Mouse (Mus musculus): ENCODE measurements around the gene Rnase13. TPM values are rescaled to one million over a fixed set of nuclear protein-coding genes. Genes with fewer than 3 reads are reported as not detected.
A peak's percentile ranks its signal among the peaks of the same experiment; 100 is the strongest.

Rnase13 gene
- polyA plus RNA-seq, 1 experiment from 2014 or later, result not detected

- H3K4me1 ChIP-seq (replicated peaks; ENCODE audit: control insufficient read depth, insufficient read depth, low read length), result peaks cover 19% of the 10 kb centered on the region; the same call in 1 of the 2 replicates
- H3K9ac ChIP-seq (ENCODE audit: low read length), result no peak overlapping the region
- DNase-seq (ENCODE audit: low spot score) (no peak), ATAC-seq (replicated peaks; ENCODE audit: low FRiP score, low TSS enrichment, low read depth) (no peak)
- H3K4me3 ChIP-seq (ENCODE audit: low read depth, low read length), result no peak overlapping the region
- no peak overlapping the region for H3K27ac ChIP-seq (ENCODE audit: low read depth)
- WGBS, result 87% methylated on average over 4 of the region's 4 CpGs
- no peaks in the 10 kb centered on the region for H3K27me3 ChIP-seq (replicated peaks; ENCODE audit: control insufficient read depth, insufficient read depth, low read length)
- no peak overlapping the region for H3K4me2 ChIP-seq (ENCODE audit: low read length)
- no peaks in the 10 kb centered on the region for H3K36me3 ChIP-seq (ENCODE audit: control insufficient read depth, insufficient read depth, low read length)
- no peaks in the 10 kb centered on the region for H3K9me3 ChIP-seq (ENCODE audit: control insufficient read depth, low read length)
Observed at GRCm38 (mm10) chr14:51918966-51919365, 3.6 kb downstream of the Rnase13 start.

- DNase-seq (ENCODE audit: low spot score), result no peak
- Histone ChIP-seq H3K4me2 (ENCODE audit: low read length) (no peak within 1 kb of the TSS), H3K36me3 (ENCODE audit: control insufficient read depth, insufficient read depth, low read length) (no peaks in the 10 kb centered on the region), H3K4me3 (ENCODE audit: low read depth, low read length) (no peak within 1 kb of the TSS), H3K9ac (ENCODE audit: low read length) (no peak within 1 kb of the TSS), H3K27ac (ENCODE audit: low read depth) (no peak within 1 kb of the TSS), H3K4me1 (replicated peaks; ENCODE audit: control insufficient read depth, insufficient read depth, low read length) (peaks cover 19% of the 10 kb centered on the region; the same call in 1 of the 2 replicates), H3K27me3 (replicated peaks; ENCODE audit: control insufficient read depth, insufficient read depth, low read length) (no peaks in the 10 kb centered on the region), H3K9me3 (ENCODE audit: control insufficient read depth, low read length) (no peaks in the 10 kb centered on the region)
- WGBS, result 85% methylated on average over 4 of the region's 4 CpGs
- ATAC-seq (replicated peaks; ENCODE audit: low FRiP score, low TSS enrichment, low read depth), result no peak
Observed at GRCm38 (mm10) chr14:51918125-51918524, 4.4 kb downstream of the Rnase13 start, which contains the start of gene Tppp2. Tppp2 (plus strand) TSS chr14:51918425.

GRCm38 (mm10) chr14:51916539-51916938 lies 6.0 kb downstream of the Rnase13 start:
- H3K4me1 ChIP-seq (replicated peaks; ENCODE audit: control insufficient read depth, insufficient read depth, low read length), result peaks cover 15% of the 10 kb centered on the region; the same call in 1 of the 2 replicates
- H3K9me3 ChIP-seq (ENCODE audit: control insufficient read depth, low read length), result no peaks in the 10 kb centered on the region
- no peak overlapping the region for H3K4me3 ChIP-seq (ENCODE audit: low read depth, low read length)
- H3K27ac ChIP-seq (ENCODE audit: low read depth), result no peak overlapping the region
- no peaks in the 10 kb centered on the region for H3K36me3 ChIP-seq (ENCODE audit: control insufficient read depth, insufficient read depth, low read length)
- no peak overlapping the region for H3K9ac ChIP-seq (ENCODE audit: low read length)
- ATAC-seq (replicated peaks; ENCODE audit: low FRiP score, low TSS enrichment, low read depth) (no peak), DNase-seq (ENCODE audit: low spot score) (no peak)
- H3K4me2 ChIP-seq (ENCODE audit: low read length), result no peak overlapping the region
- no peaks in the 10 kb centered on the region for H3K27me3 ChIP-seq (replicated peaks; ENCODE audit: control insufficient read depth, insufficient read depth, low read length)
- WGBS, result 87% methylated on average over 4 of the region's 4 CpGs

- no peak overlapping the region for H3K4me2 ChIP-seq (ENCODE audit: low read length)
- H3K27ac ChIP-seq (ENCODE audit: low read depth), result no peak overlapping the region
- H3K9me3 ChIP-seq (ENCODE audit: control insufficient read depth, low read length), result no peaks in the 10 kb centered on the region
- H3K9ac ChIP-seq (ENCODE audit: low read length), result no peak overlapping the region
- 0 out of 2 replicates have a peak, but pooled peaks cover 2% of the 10 kb centered on the region for H3K36me3 ChIP-seq (ENCODE audit: control insufficient read depth, insufficient read depth, low read length)
- ATAC-seq (replicated peaks; ENCODE audit: low FRiP score, low TSS enrichment, low read depth), result no peak
- no peaks in the 10 kb centered on the region for H3K27me3 ChIP-seq (replicated peaks; ENCODE audit: control insufficient read depth, insufficient read depth, low read length)
- 17% methylated on average over 3 of the region's 3 CpGs for WGBS
- no peak for DNase-seq (ENCODE audit: low spot score)
- no peak overlapping the region for H3K4me3 ChIP-seq (ENCODE audit: low read depth, low read length)
- H3K4me1 ChIP-seq (replicated peaks; ENCODE audit: control insufficient read depth, insufficient read depth, low read length), result peaks cover 14% of the 10 kb centered on the region; the same call in 1 of the 2 replicates
Observed at GRCm38 (mm10) chr14:51915030-51915429, 7.5 kb downstream of the Rnase13 start.

- Histone ChIP-seq H3K27ac (ENCODE audit: low read depth) (0 out of 2 replicates have a peak within 1 kb of the TSS, but pooled peaks have one; percentile 22), H3K27me3 (replicated peaks; ENCODE audit: control insufficient read depth, insufficient read depth, low read length) (no peaks in the 10 kb centered on the region), H3K9ac (ENCODE audit: low read length) (peak within 1 kb of the TSS; percentile 60), H3K36me3 (ENCODE audit: control insufficient read depth, insufficient read depth, low read length) (0 out of 2 replicates have a peak, but pooled peaks cover 7% of the 10 kb centered on the region), H3K4me2 (ENCODE audit: low read length) (peak within 1 kb of the TSS; percentile 100), H3K4me3 (ENCODE audit: low read depth, low read length) (peak within 1 kb of the TSS; percentile 63), H3K9me3 (ENCODE audit: control insufficient read depth, low read length) (no peaks in the 10 kb centered on the region), H3K4me1 (replicated peaks; ENCODE audit: control insufficient read depth, insufficient read depth, low read length) (peaks cover 14% of the 10 kb centered on the region; the same call in 1 of the 2 replicates)
- peak; percentile 41 for ATAC-seq (replicated peaks; ENCODE audit: low FRiP score, low TSS enrichment, low read depth)
- peak; percentile 67 for DNase-seq (ENCODE audit: low spot score)
- WGBS, result 7% methylated on average over 22 of the region's 23 CpGs
Observed at GRCm38 (mm10) chr14:51913960-51914762, 8.4 kb downstream of the Rnase13 start, which contains the start of gene Ndrg2. Ndrg2 (minus strand) TSS chr14:51914158.

GRCm38 (mm10) chr14:51913062-51913959 lies 9.3 kb downstream of the Rnase13 start:
- ATAC-seq (replicated peaks; ENCODE audit: low FRiP score, low TSS enrichment, low read depth) (peak; percentile 91), DNase-seq (ENCODE audit: low spot score) (peak; percentile 81)
- Histone ChIP-seq H3K9ac (ENCODE audit: low read length) (peak overlapping the region; percentile 60), H3K9me3 (ENCODE audit: control insufficient read depth, low read length) (no peaks in the 10 kb centered on the region), H3K27me3 (replicated peaks; ENCODE audit: control insufficient read depth, insufficient read depth, low read length) (no peaks in the 10 kb centered on the region), H3K27ac (ENCODE audit: low read depth) (0 out of 2 replicates have a peak overlapping the region, but pooled peaks have one; percentile 22), H3K36me3 (ENCODE audit: control insufficient read depth, insufficient read depth, low read length) (0 out of 2 replicates have a peak, but pooled peaks cover 7% of the 10 kb centered on the region), H3K4me2 (ENCODE audit: low read length) (peak overlapping the region; percentile 100), H3K4me1 (replicated peaks; ENCODE audit: control insufficient read depth, insufficient read depth, low read length) (peaks cover 14% of the 10 kb centered on the region; the same call in 1 of the 2 replicates), H3K4me3 (ENCODE audit: low read depth, low read length) (peak overlapping the region; percentile 63)
- WGBS, result 2% methylated on average over 57 of the region's 58 CpGs

GRCm38 (mm10) chr14:51912391-51913061 lies 10.0 kb downstream of the Rnase13 start:
- H3K9me3 ChIP-seq (ENCODE audit: control insufficient read depth, low read length), result no peaks in the 10 kb centered on the region
- H3K4me3 ChIP-seq (ENCODE audit: low read depth, low read length), result peak overlapping the region; percentile 63
- H3K27me3 ChIP-seq (replicated peaks; ENCODE audit: control insufficient read depth, insufficient read depth, low read length), result no peaks in the 10 kb centered on the region
- peak overlapping the region; percentile 60 for H3K9ac ChIP-seq (ENCODE audit: low read length)
- H3K36me3 ChIP-seq (ENCODE audit: control insufficient read depth, insufficient read depth, low read length), result 0 out of 2 replicates have a peak, but pooled peaks cover 7% of the 10 kb centered on the region
- DNase-seq (ENCODE audit: low spot score) (no peak), ATAC-seq (replicated peaks; ENCODE audit: low FRiP score, low TSS enrichment, low read depth) (peak; percentile 22)
- H3K4me1 ChIP-seq (replicated peaks; ENCODE audit: control insufficient read depth, insufficient read depth, low read length), result peaks cover 14% of the 10 kb centered on the region; the same call in 1 of the 2 replicates
- 16% methylated on average over 14 of the region's 14 CpGs for WGBS
- no peak overlapping the region for H3K27ac ChIP-seq (ENCODE audit: low read depth)
- H3K4me2 ChIP-seq (ENCODE audit: low read length), result peak overlapping the region; percentile 100

- Histone ChIP-seq H3K4me3 (ENCODE audit: low read depth, low read length) (no peak overlapping the region), H3K4me2 (ENCODE audit: low read length) (no peak overlapping the region), H3K27ac (ENCODE audit: low read depth) (no peak overlapping the region), H3K9me3 (ENCODE audit: control insufficient read depth, low read length) (no peaks in the 10 kb centered on the region), H3K9ac (ENCODE audit: low read length) (no peak overlapping the region), H3K27me3 (replicated peaks; ENCODE audit: control insufficient read depth, insufficient read depth, low read length) (no peaks in the 10 kb centered on the region), H3K36me3 (ENCODE audit: control insufficient read depth, insufficient read depth, low read length) (0 out of 2 replicates have a peak, but pooled peaks cover 7% of the 10 kb centered on the region), H3K4me1 (replicated peaks; ENCODE audit: control insufficient read depth, insufficient read depth, low read length) (peaks cover 14% of the 10 kb centered on the region; the same call in 1 of the 2 replicates)
- 85% methylated on average over 10 of the region's 10 CpGs for WGBS
- no peak for DNase-seq (ENCODE audit: low spot score)
- ATAC-seq (replicated peaks; ENCODE audit: low FRiP score, low TSS enrichment, low read depth), result no peak
Observed at GRCm38 (mm10) chr14:51911301-51911700, 11.3 kb downstream of the Rnase13 start.
